Comparison of ENCODE assay signal across 26 mouse cellular contexts in the genomic region with DNA sequence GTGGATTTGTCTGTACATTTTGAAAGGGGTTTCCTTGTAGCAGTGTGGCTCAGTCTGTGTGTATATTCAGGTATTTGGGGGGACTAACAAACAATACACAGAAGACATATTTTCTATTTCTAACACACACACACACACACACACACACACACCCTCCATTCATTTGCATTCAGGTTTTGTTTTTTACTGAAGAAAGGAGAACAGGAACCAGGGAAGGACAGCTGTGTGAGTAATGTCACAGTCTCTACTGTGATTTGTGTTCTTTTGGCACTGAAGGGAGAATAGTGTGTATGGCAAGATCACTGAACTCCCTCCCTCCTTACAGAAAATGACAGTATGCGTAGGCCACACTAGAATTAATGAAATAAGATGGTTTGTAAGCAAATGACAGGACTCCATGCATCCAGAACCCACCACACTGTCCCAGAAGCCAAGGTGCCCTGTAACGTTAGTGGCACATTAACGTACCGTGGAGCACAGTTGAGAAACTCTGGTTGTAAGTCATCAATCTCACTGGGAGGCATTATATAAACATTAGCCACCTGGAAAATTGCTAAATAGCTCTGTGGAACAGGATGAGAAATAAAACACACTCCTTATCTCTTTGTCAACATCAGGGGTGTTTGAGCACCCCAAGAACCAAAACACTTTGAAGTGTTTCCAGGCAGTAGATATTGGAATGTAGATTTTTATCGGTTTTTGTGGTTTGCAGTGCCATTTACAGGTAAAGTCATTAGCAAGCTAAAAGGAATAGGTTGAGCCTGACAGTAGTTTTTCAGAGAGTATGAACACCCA. TPM values are rescaled to one million over a fixed set of nuclear protein-coding genes. Genes with fewer than 3 reads are reported as not detected.
A peak's percentile ranks its signal among the peaks of the same experiment; 100 is the strongest.
DNase-seq lines count a peak whose midpoint lies in the region; ATAC-seq and TF ChIP-seq lines count a peak whose summit lies in the region.
"Had no signal": no experiment of that assay in that cellular context is flagged by ENCODE, and none has a peak within 500 bp of the region (broad histone marks: within the 10 kb centered on the region; RNA-seq: fewer than 3 reads in every experiment).

No protein-coding gene starts in this region.

- H3K36me3 ChIP-seq in kidney, postnatal 0 days (ENCODE audit: insufficient read depth, low read length), result no peaks in the 10 kb centered on the region
- H3K36me3 ChIP-seq in stomach, embryonic 16.5 days (ENCODE audit: control insufficient read depth, insufficient read depth, low read length), result no peaks in the 10 kb centered on the region
- H3K36me3 ChIP-seq: embryonic facial prominence, embryonic 10.5 days; forebrain, embryonic 12.5 days; heart, embryonic 12.5 days; hindbrain, embryonic 10.5 days; intestine, embryonic 15.5 days; limb, embryonic 12.5 days; midbrain, embryonic 10.5 days had no signal

- H3K9me3 ChIP-seq in kidney, postnatal 0 days (replicated peaks; ENCODE audit: low read length), result no peaks in the 10 kb centered on the region
- no peaks in the 10 kb centered on the region for H3K9me3 ChIP-seq in stomach, embryonic 16.5 days (replicated peaks; ENCODE audit: control insufficient read depth, low read length)
- H3K9me3 ChIP-seq: embryonic facial prominence, embryonic 10.5 days; forebrain, embryonic 12.5 days; heart, embryonic 12.5 days; hindbrain, embryonic 10.5 days; intestine, embryonic 15.5 days; limb, embryonic 12.5 days; midbrain, embryonic 10.5 days had no signal

- no peak overlapping the region for H3K4me2 ChIP-seq in kidney, postnatal 0 days (ENCODE audit: low read length)
- H3K4me2 ChIP-seq in stomach, embryonic 16.5 days (ENCODE audit: low read depth, low read length), result no peak overlapping the region
- H3K4me2 ChIP-seq: forebrain, embryonic 12.5 days; heart, embryonic 12.5 days; intestine, embryonic 15.5 days; limb, embryonic 12.5 days had no signal

- POLR2A ChIA-PET in Patski (lab: Charles Lee), result interaction anchor here (0.6 kb wide), 2 partner anchors 39 to 41 kb away, joined by 3 to 5 read pairs; no protein-coding TSS in a partner anchor

- no peaks in the 10 kb centered on the region for H3K27me3 ChIP-seq in kidney, postnatal 0 days (ENCODE audit: insufficient read depth, low read length)
- no peaks in the 10 kb centered on the region for H3K27me3 ChIP-seq in Patski
- H3K27me3 ChIP-seq in stomach, embryonic 16.5 days (ENCODE audit: control insufficient read depth, insufficient read depth, low read length), result no peaks in the 10 kb centered on the region
- H3K27me3 ChIP-seq: forebrain, embryonic 12.5 days; heart, embryonic 12.5 days; intestine, embryonic 15.5 days; limb, embryonic 12.5 days had no signal

- H3K27ac ChIP-seq in kidney, postnatal 0 days, result no peak overlapping the region
- H3K27ac ChIP-seq in stomach, embryonic 16.5 days (ENCODE audit: low read length), result no peak overlapping the region
- H3K27ac ChIP-seq: embryonic facial prominence, embryonic 10.5 days; forebrain, embryonic 12.5 days; gastrocnemius, adult 2 months; hindbrain, embryonic 10.5 days; intestine, embryonic 15.5 days; layer of hippocampus, adult 2 months; limb, embryonic 12.5 days; midbrain, embryonic 10.5 days had no signal

- no peak for ATAC-seq in kidney, postnatal 0 days (replicated peaks; ENCODE audit: low FRiP score, low read depth)
- ATAC-seq in Patski, result peak; percentile 51
- peak; percentile 17; the same call in 1 of the 2 replicates for ATAC-seq in stomach, embryonic 16.5 days (ENCODE audit: insufficient read depth, low FRiP score)
- ATAC-seq: hindbrain, embryonic 16.5 days; intestine, embryonic 15.5 days had no signal

- no peak for TF ChIP-seq CTCF in kidney, postnatal 0 days (IDR thresholded peaks at IDR 0.05; ENCODE audit: low read depth)
- no peak for TF ChIP-seq CTCF in Patski (IDR thresholded peaks at IDR 0.05)

- no peaks in the 10 kb centered on the region for H3K4me1 ChIP-seq in kidney, postnatal 0 days (replicated peaks; ENCODE audit: insufficient read depth, low read length)
- H3K4me1 ChIP-seq in stomach, embryonic 16.5 days (ENCODE audit: control insufficient read depth, insufficient read depth, low read length), result peaks cover 3% of the 10 kb centered on the region; the same call in 1 of the 2 replicates
- H3K4me1 ChIP-seq: embryonic facial prominence, embryonic 10.5 days; forebrain, embryonic 12.5 days; heart, embryonic 12.5 days; hindbrain, embryonic 10.5 days; limb, embryonic 12.5 days; midbrain, embryonic 10.5 days had no signal

- intact Hi-C loops in left cerebral cortex, postnatal 14 days (cut with DNase I), result no loop called here

- H3K4me3 ChIP-seq in kidney, postnatal 0 days (replicated peaks; ENCODE audit: low read depth, low read length), result no peak overlapping the region
- no peak overlapping the region for H3K4me3 ChIP-seq in stomach, embryonic 16.5 days (replicated peaks; ENCODE audit: low read length)
- H3K4me3 ChIP-seq: embryonic facial prominence, embryonic 10.5 days; forebrain, embryonic 12.5 days; gastrocnemius, adult 2 months; heart, embryonic 12.5 days; hindbrain, embryonic 10.5 days; intestine, embryonic 15.5 days; layer of hippocampus, adult 2 months; limb, embryonic 12.5 days; midbrain, embryonic 10.5 days had no signal

- H3K9ac ChIP-seq in kidney, postnatal 0 days (ENCODE audit: low read depth, low read length), result no peak overlapping the region
- no peak overlapping the region for H3K9ac ChIP-seq in stomach, embryonic 16.5 days (ENCODE audit: low read length)
- H3K9ac ChIP-seq: forebrain, embryonic 12.5 days; heart, embryonic 12.5 days; intestine, embryonic 15.5 days; limb, embryonic 12.5 days had no signal

- DNase-seq in kidney, postnatal 0 days (ENCODE audit: low spot score), result peak; percentile 55
- no peak for DNase-seq in kidney, postnatal 36 days
- peak; percentile 63 for DNase-seq in A20 (ENCODE audit: low read depth, low spot score)
- DNase-seq in Patski (ENCODE audit: low read depth, low spot score), result peak; percentile 9
- DNase-seq in right cerebral cortex, postnatal 10 days (ENCODE audit: low spot score in 2 of 2), result no peak
- no peak for DNase-seq in left cerebral cortex, postnatal 14 days (ENCODE audit: low spot score in 2 of 2)
- DNase-seq: adrenal gland, postnatal 36 days; cerebellum, adult 11-12 months; cerebellum, postnatal 10 days; gastrocnemius, adult 2 months; heart, postnatal 10 days; kidney, postnatal 10 days; layer of hippocampus, postnatal 36 days; lung, postnatal 10 days; right cerebral cortex, postnatal 14 days; thymus, postnatal 14 days had no signal

- in situ Hi-C loops in Patski (cut with MboI; ENCODE audit: low pct_unique_long_range_greater_than_20kb), result no loop called here

- WGBS in kidney, postnatal 0 days, result 17% methylated on average over 5 of the region's 5 CpGs
- WGBS in stomach, embryonic 16.5 days, result 21% methylated on average over 5 of the region's 5 CpGs

- CTCF ChIA-PET in Patski (lab: Charles Lee), result no interaction called here

RNA-seq across cellular contexts. Expression of gene Poc1b, which starts 59.9 kb away (rescaled TPM):
- polyA plus RNA-seq in kidney, postnatal 0 days (2015; fragmentation: Nextera tagmentation; extraction: Ambion mirVana), result 14.0 and 15.8 TPM in 2 replicates
- polyA plus RNA-seq in Patski (2021), result 10.5 TPM
- polyA plus RNA-seq in stomach, embryonic 16.5 days (2015; fragmentation: Nextera tagmentation; extraction: Ambion mirVana), result 16.1 and 19.8 TPM in 2 replicates
- 1 to 10 TPM; 5.7 to 7.4 TPM for total RNA-seq in left cerebral cortex, postnatal 14 days (2021)

Comparison
In these comparisons a context has a peak if more than half of its experiments do, and no peak if none do; other contexts are left out.
1. DNase-seq: peak in kidney, postnatal 0 days (single experiment), A20 (single experiment) and Patski (single experiment); none in kidney, postnatal 36 days (0 of 2), right cerebral cortex, postnatal 10 days (0 of 2) and left cerebral cortex, postnatal 14 days (0 of 2).